Mouse (Mus musculus) left cerebral cortex, postnatal 36 days (tissue): Measurements from ENCODE around the gene Rgcc. TPM values are rescaled to one million over a fixed set of nuclear protein-coding genes. Genes with fewer than 3 reads are reported as not detected.

Experiments
- DNase-seq, 2 experiments: peaks; one replicate each; pipeline ENCODE4 v3.0.0; 2021 to 2022; ENCODE audit warnings: low spot score in 2 of 2, mixed read lengths in 1 of 2
- intact Hi-C: fragments of 180-260 bp; cut with DNase I; formaldehyde crosslinking; loops from one replicate; pipeline ENCODE4 v1.15.1; 2025
- total RNA-seq, 2 experiments: library from RNA; stranded (reverse); gene quantifications; 2 replicates each; pipeline ENCODE4 v1.2.3; 2021

The Rgcc gene
- total RNA-seq, 2 experiments from 2014 or later = 30.1 to 39.0 TPM

DNA sequence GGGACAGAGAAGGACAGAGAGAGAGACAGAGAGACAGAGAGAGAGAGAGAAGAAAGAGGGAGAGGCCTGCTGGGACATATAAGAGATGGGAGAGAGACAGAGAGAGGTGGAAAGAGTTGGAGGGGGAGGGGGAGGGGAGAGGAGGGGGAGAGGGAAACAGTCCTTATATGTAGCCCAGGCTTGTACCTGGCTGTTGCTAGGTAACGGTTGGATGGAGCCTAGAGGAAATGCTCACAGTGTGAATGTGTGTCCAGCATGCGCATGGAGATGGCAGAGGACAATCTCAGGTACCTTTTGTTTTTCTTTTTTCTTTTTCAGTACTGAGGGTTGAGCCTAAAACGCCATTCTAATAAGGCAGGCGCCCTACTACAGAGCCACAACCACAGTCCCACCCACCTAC, 16.8 kb downstream of the Rgcc start:
- intact Hi-C loops = no loop called here
- no peak for DNase-seq

- DNase-seq = no peak
- intact Hi-C loops = no loop called here
These were observed 17.5 kb downstream of the Rgcc start for GRCm38 (mm10) chr14:79283952-79284351.

DNA sequence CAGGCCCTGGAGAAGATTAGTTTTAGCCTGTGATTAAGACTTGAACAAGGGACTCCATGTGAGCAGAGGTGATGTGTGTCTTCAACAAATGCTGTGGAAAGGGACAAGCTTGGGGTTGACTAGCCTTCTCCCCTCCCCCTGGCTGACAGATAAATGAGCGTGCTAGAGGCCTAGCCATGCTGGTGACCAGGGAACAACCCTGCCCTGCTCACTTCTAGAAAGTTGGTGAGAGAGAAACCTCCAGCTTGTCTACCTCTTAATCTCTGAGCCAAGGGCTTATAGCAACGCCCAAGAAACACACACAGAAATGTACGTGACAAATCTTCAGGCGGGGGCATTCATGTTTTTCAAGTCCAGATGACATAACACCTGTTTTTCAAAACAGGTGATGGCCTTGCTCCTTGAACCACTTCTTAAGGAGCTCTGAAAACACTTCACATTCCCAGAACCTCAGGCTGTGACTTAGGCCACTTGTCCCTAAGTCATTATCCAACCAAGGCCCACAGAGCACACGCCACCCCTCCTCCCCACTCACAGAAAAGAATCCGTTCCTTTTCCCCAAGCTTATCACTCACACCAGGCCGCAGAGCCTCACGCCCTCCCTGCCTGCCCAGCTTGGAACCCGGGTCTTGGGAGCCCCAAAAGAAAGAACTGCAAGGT, 19.4 kb downstream of the Rgcc start:
- intact Hi-C loops = no loop called here
- DNase-seq = no peak

DNA sequence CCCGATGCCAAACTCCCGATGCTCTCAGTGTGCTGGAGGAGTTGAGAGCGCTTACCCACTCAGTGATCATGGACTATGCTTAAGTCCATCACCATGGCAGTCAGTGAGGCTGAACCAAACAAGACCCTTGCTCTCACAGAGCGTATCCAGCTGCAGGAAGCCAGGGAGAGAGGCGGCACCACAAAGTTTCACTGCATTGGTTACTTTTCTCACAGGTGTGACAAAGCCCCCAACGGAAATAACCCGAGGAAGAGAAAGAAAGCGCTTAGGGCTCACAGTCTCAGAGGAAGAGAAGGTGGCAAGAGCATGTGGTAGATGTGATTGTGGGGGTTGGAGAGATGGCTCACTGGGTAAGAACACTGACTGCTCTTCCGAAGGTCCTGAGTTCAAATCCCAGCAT, 21.0 kb downstream of the Rgcc start:
- no peak for DNase-seq
- intact Hi-C loops = no loop called here

DNA sequence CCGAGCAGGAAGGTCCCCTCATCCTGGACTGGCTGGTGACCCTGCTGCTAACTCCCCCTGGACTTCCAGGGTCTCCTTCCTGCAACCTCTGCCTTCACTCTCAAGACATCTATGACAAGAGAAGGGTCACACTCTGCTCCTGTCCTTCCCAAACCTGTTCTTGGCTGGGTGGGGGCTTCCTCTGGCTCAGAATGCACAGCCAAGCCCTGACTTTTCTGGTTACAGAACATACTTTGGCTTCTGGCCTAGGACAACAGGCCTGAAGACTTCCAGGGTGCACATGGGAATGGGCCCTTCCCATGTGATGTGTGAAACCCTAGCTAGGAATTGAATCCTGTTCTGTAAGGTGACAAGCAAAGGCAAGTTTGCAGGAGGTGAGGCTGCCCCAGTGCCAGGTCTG, 22.0 kb downstream of the Rgcc start:
- intact Hi-C loops = no loop called here
- DNase-seq = no peak

DNA sequence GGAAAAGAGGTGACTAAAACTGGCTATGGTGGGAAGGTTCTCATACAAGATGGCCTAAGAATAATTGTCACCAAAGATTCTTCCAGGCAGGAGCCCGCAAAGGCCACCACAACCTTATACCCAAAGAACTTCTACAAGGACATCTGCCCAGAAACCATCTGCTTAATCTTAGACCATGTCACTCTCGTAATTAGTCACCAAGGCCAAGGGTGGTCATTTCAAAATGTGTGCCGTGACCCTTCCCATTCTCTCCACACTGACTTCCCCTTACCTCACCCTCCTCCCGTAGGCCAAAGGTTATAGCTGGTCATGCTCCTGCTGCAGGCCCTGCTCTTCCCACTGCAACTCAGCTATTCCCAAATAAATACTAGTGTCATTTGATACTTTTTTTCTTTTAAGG, 22.5 kb downstream of the Rgcc start:
- intact Hi-C loops = no loop called here
- DNase-seq = no peak

GRCm38 (mm10) chr14:79277922-79278321, 23.5 kb downstream of the Rgcc start:
- intact Hi-C loops = no loop called here
- DNase-seq = no peak

GRCm38 (mm10) chr14:79275870-79276395, 25.5 kb downstream of the Rgcc start:
- DNase-seq = no peak
- intact Hi-C loops = no loop called here

DNA sequence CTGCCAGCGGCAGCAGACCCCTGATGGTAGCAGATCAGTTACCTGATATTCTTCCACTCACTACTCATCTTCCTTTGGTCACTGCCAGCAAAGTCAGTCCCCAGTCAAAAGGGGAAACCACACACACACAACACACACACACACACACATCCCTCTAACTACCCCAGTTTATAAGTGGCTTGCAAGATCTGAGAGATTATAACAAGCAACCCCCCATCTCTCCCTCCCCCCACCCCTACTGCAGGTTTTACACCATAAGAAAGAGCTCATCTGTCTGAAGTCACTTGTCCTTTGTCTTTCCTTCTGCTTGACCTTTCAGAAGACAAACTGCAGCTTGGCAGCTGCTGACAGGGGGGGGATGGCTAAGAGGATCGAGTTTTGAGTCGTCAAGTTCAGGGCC, 26.0 kb downstream of the Rgcc start:
- intact Hi-C loops = no loop called here
- DNase-seq = no peak

- intact Hi-C loops = no loop called here
- no peak for DNase-seq
These were observed 27.6 kb downstream of the Rgcc start for GRCm38 (mm10) chr14:79273697-79274477.

DNA sequence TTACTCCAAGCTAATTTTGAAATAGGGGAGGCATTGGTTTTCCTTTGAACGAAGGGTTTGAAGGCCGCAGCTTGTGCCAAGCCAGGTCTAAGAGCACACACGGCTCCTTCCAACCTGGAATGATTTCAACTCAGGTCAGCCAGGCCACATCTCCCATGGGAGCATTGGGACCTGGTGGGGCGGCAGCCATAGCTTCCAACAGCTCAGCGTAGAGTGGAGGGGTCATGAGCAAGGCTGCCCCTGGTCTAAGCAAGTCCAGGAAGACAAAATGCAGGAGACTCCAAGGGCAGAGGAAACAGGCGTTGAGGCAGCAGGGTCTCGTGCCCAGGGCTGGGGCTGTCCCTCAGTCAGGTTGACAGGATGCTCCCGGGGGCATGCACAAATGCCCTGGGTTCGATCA, 28.5 kb downstream of the Rgcc start:
- intact Hi-C loops = no loop called here
- no peak for DNase-seq

DNA sequence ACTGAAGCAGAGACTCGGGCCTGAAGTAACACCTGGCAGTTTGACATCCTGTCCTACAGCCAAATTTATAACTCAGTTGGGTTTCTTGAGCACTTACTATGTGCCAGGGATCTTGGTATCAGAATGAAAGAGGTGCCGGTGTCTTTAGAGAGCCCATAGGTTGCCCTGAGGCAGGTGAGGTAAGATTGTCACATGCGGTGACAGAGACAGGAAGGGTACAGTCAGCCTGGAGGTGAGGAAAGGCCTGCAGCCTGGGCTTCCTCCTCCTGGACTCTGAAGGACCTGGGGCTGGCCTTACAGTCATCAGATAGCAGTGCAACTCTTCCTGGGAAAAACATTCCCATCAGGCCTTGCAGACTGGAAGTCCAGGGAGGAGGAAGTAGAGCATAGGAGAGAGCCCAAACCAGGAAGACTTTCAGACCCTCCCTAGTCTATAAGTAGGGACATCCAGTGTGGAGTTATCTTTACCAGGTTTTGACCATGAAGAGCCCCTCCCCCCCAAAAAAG, 29.2 kb downstream of the Rgcc start:
- DNase-seq = no peak
- intact Hi-C loops = no loop called here

GRCm38 (mm10) chr14:79269551-79269950, 31.9 kb downstream of the Rgcc start:
- no peak for DNase-seq
- intact Hi-C loops = no loop called here

DNA sequence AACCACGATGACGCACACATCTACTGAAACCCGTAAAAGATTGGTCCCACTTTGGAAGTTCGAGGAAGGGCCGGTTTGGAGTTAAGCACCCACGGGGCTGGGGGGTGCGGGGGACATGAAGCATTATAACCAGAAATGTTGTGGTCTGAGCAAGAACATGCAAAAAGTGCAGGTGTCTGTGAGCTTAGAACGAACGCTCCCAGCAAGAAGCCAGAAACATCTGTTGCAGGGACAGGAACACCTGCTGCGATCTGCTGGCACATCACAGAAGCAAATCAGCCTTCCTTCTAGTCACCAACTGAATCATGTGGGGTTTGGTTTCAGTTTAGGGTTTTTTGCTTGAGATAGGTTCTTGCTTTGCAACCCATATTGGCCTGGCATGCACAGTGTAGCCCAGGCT, 33.6 kb downstream of the Rgcc start:
- intact Hi-C loops = no loop called here
- DNase-seq = no peak

DNA sequence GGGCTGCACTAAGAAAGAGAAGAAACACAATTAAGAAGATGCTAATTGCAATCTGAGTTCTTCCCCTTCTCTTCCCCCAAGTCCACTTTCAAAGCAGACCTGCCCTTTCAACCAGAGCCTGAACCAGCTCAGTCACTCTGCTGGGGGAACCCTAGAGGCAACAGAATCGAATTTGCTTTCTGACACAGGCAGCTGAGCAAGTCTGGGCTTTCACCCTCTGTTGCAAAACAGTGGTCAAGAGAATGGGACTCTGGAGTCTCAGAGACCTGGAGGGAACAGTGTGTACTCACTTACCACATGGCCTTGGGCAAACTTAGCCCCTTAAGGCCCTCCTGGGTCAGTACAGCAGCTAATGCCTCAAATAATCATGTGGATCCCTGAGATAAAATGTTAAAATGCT, 34.1 kb downstream of the Rgcc start:
- no peak for DNase-seq
- intact Hi-C loops = no loop called here

- intact Hi-C loops = no loop called here
- DNase-seq = no peak
These were observed 35.0 kb downstream of the Rgcc start for GRCm38 (mm10) chr14:79266408-79266807.

- no peak for DNase-seq
- intact Hi-C loops = no loop called here
These were observed 35.7 kb downstream of the Rgcc start for GRCm38 (mm10) chr14:79265738-79266137.

- no peak for DNase-seq
- intact Hi-C loops = no loop called here
These were observed 38.1 kb downstream of the Rgcc start for GRCm38 (mm10) chr14:79263321-79263720.

DNA sequence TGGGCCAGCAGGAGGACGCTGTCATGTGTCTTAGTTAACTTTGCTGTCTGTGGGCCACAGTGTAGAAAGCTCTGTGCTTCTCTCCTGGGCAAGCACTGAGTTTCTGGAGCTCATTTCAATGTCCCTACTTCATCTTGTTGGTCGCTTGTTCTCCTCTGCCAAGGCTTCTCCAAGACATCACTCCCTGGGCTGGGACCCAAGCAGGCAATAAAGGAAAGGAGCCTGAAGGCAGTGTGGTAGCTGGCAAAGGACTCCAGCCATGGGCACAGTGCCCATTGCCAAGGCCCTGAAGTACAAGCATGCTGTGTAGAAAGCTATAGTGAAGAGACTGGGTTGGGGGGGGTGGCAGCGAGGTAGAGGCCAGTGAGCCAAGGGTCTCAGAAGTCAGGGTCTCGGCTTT, 38.8 kb downstream of the Rgcc start:
- intact Hi-C loops = no loop called here
- peak; percentile 13 to 21 for DNase-seq

DNA sequence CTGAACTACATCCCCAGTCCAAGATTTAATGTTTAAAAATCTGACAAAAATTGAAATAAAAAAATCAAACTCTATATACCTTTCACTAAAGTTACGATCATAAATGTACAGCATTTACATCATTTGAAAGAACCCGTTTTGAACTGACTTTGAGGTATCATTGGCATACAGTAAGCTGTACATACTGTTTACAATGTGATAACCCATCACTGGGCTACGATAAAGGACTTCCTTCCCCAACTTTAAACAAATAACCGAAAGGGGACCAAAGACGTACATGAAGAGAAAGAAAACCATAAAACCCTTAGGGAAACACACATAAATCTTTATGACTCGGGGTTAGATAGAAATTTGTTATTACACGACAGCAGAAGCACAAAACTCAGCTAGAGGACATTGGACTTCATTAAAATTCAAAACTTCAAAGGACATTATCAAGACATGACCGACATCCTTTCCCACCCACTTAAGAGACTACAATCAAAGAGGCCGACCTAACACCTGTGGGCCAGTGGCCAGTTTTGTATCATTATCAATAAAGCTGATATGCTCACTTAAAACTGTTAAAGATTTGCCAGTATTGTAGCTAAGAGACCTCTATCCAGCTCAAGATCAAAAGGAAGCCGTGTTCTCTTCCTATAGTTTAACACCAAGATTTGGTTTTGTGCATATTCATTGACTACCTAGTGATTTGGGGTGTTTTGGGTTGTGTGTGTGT, 42.2 kb downstream of the Rgcc start:
- no peak for DNase-seq
- intact Hi-C loops = no loop called here
